Mouse (Mus musculus): Measurements from ENCODE around the gene Pecam1.
"Not testable (repeated sequence)": the region's sequence is repeated elsewhere in the genome, so short reads cannot be mapped to it uniquely, and the experiment has no call there.

Pecam1 gene

GRCm38 (mm10) chr11:106728402-106729366, 21.7 kb downstream of the Pecam1 start:
- no peak for DNase-seq

DNA sequence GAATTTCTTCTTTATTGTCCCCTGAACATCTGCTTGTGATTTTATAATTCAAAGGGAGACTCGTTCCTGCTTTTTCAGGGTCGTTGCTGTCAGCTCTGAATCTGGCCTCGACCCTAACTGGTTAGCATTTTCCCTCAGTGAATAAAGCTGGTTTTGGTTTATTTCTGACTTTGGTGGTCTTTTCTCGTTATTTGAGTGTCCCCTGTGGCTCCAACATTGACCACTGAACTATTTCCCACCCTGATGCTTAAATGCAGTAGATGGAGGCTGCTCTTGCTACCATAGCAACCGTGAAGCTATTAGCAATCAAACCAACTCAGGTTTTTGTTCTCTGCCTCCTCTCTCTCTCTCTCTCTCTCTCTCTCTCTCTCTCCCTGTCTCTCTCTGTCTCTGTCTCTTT, 22.5 kb downstream of the Pecam1 start:
- DNase-seq: no peak

- DNase-seq: not testable (repeated sequence)
These were observed 25.6 kb downstream of the Pecam1 start for GRCm38 (mm10) chr11:106724916-106725235.

GRCm38 (mm10) chr11:106724176-106724915, 26.1 kb downstream of the Pecam1 start:
- no peak for DNase-seq

DNA sequence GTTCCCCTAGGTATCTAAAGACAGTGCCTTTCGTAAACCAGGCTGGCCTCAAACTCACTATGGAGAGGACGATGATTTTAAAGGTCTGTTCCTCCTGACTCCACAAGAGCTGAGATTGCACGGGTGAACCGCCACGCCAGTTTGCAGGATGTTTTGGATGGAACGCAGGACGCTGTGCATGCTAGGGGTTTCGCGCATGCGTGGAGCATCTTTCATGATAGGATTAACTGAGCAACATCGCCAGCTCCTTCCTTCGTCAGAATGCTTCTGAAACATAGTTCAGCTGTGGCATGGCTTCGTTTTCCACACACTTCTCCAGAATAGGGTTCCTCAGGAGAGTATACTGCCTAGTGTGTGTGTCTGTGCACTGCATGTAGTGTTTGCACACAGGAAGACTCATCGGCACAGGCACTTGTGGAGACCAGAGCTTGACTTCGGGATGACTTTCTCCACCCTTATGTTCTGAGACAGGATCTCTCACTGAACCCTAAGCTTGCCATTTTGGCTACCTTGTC, 26.8 kb downstream of the Pecam1 start:
- DNase-seq: no peak

DNA sequence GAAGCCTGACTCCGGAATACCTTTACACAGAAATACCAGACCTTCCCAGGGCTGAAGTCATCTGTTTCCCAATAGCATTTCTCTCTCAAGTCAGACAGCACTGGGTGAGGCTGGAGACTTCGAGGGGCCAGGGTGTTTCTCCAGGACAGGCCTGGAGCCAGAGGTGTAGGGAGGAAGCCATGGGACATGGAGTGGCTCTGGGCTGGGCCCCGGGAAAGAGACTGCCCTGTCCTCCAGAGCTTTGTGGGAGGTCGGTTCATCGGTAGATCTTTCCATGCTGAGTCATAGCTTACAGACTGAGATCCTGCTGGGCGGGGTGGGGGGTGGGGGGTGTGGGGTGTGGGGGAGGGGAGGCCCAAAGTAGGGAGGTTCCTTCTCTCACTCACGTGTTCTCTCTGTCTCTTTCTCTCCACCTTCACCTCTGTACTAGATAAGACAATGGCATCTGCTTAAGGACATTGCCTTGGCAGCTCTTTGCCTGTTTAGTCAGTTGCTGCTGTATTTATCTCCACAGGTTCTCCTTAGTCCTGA, 27.5 kb downstream of the Pecam1 start:
- peak; percentile 28 for DNase-seq

- DNase-seq: no peak
These were observed 30.0 kb downstream of the Pecam1 start for GRCm38 (mm10) chr11:106720379-106720778.

GRCm38 (mm10) chr11:106716568-106716967, 33.9 kb downstream of the Pecam1 start:
- no peak for DNase-seq

GRCm38 (mm10) chr11:106715066-106715465, 35.4 kb downstream of the Pecam1 start:
- peak; percentile 66 for DNase-seq

GRCm38 (mm10) chr11:106710789-106711188, 39.6 kb downstream of the Pecam1 start:
- peak; percentile 34 for DNase-seq

DNA sequence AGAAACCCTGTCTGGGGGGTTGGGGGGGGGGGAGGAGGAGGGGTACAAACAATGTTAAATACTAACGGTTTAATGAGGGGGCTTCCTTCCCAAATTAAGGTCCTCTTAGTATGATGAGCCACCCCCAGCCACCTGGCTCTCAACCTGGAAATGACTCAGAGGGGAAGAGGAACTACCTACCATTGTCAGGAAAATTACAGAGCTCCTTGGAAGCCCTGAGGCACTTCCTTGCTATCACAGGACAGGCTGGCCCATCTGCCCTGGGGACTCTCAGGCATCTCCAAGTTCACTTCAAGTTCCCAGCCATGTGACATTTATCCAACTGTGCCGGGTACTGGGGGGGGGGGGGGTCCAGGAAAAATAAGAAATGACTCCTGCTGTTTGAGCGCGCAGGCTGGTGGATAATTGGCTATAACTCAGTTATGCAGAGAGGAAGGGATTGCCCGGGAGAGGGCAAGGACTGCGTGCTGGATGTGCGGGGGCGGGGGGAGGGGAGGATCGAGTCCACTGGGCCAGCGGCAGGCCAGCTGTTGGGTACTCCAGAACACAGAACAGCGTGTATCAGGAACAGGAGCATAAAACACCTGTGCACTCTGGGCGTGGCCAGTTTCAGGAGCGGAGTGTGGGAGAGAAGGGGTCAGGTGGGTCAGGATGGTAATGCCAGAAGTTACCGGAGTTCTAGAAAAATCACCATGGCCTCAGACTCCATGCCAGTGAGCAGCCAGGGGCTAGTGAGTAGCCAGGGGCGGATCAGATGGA, 41.0 kb downstream of the Pecam1 start:
- DNase-seq: peak; percentile 43

- DNase-seq: no peak
These were observed 42.6 kb downstream of the Pecam1 start for GRCm38 (mm10) chr11:106707866-106708265.

DNA sequence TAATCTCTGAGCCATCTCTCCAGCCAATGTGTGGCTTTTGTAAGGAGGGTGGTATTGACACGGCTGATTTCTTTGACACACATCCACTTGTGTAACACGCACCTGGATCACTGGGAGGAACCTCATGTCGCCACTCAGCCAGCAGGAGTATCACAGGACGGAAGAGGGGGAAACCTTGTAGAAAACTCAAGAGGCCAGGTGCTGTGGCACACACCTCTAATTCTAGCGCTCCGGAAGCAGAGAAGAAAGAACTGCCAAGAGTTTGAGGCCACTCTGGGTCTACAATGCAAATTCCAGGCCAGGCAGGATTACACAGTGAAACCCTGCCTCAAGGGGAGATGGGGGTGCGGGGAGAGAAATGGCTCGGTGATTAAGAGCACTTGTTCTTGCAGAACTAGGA, 43.3 kb downstream of the Pecam1 start:
- no peak for DNase-seq

DNA sequence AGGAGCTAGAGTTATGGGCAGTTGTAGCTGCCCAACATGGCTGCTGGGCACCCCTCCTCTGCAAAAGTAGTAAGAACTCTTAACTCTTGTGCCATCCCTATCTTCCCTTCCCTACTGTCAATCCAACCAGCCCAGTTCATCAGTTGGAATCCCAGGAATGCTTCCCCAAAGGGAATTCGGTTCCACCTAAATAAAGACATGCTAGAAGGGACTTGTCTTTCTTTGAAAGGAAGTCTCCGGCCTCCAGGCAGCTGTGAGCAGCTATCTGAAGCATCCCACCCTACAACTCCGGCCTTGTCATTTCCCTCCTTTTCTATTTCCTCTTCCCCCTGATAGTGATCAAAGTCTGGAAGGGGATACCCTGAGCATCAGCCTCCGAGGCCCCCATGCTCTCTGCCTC, 44.2 kb downstream of the Pecam1 start:
- DNase-seq: no peak

DNA sequence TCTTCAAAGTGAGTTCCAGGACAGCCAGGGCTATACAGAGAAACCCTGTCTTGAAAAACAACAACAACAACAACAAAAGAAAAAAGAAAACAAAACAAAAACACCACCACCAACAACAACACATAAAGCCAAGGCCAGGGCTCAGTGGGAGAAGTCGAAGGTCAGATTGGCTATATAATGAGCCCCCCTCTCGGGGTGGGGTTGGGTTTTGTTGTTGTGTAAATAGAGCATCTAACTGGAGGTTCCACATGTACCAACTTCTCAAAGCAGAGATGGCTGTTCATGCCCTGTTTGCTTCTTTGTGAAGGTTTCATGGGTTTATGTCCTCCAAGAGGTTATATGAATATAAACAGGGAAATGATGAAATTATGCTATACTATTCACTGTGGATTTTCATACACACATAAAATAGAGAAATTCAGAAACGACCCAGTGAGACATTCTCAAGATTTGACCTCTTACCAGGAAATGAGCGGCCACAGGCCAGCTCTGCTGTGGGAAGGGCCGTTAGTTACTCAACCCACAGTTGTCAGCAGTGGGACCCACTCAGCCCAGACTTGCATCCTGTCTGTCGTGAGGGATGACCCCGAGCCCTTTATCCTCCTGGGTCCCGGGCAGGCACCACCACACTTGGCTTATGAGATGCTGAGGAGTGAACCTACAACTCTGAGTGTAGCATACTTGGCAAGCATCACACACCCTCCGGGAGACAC, 45.9 kb downstream of the Pecam1 start:
- DNase-seq: peak; percentile 31

DNA sequence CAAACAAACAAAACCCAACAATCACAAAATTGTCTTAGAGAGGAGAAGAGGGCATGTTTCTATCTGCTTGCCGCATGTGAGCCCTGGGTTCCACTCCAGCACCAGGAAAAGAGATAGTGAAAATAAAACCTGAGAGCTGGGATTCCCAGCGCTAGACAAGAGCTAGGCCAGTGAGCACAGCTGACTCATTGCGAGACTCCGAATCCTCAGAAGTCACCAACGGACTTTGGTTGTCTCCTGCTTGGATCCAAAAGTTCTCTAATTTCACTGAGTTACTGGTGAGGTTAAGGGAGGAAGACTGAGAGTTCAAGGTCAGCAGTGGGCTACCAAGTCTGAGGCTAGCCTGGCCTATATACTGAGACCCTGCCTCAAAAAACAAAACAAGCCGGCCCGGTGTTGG, 46.5 kb downstream of the Pecam1 start:
- no peak for DNase-seq

DNA sequence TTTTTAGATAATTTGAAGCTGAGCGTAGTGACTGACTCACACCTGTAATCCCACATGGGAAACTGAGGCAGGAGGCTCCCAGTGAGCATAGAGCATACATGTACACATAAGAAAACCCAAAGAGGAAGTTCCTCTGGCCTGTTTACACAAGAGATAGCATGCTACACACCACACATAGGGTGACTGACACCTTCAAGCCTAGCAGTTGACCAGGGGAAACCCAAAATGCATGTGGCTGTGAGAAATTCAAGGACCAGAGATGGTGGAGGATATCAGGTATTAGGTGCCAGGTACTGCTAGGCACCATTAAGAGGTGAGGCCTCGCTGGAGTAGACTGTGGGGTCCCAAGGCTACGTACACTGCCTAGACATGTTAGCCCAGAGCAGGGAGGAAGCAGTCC, 47.8 kb downstream of the Pecam1 start:
- DNase-seq: no peak

- DNase-seq: no peak
These were observed 48.8 kb downstream of the Pecam1 start for GRCm38 (mm10) chr11:106701589-106701988.

DNA sequence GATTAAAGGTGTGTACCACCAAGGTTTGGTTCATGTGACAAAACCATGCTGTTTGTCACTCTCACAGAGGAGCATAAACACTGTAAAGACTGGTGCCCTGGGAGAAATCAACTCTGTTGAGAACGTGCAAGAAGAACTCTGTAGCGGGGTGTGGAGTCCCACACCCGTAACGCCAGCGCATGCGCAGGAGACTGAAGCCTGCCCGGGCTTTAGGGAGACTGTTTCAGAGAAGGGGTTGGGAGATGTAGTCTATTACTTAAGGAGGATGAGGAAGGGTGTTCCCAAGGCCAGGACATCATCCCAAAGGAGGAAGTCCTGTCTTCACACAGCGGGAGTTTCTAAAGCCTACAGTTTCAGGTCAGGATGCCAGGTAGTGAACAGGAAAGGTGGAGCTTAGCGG, 51.3 kb downstream of the Pecam1 start:
- DNase-seq: no peak

GRCm38 (mm10) chr11:106698289-106698688, 52.1 kb downstream of the Pecam1 start:
- DNase-seq: no peak

DNA sequence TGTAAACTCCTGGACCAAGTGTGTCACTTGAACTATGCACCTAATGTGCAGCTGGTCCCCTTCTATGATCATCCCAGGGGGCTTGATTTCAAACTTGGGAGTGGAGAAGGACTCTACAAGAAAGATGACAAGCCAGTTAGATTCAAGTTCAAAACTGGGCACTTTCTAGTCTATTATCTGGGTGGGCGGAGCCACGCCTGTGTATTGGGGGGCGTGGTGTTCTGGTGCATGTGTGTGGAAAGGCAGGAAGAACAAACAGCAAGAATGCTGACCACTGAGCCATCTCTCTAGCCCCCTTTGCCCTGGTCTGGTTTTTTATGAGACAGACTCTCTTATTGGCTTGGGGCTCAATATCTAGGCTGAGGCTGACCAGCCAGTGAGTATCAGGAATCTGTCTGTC, 54.5 kb downstream of the Pecam1 start:
- DNase-seq: no peak

DNA sequence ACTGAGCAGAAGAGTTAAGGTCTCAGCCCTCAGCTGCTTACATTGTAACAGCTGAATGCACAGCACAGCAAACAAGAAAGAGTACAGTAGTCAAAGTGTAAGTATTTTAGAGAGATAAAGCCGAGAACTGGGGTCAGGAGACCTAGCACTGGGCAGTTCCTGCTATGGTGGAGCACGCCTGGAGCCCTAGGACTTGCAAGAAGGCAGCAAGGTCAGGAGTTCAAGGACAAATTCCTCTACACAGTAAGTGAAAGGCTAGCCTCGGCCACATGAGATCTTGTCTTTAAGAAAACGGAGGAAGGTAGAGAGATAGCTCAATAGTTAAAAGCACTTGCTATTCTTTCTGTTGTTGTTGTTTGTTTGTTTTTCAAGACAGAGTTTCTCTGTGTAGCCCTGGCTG, 57.5 kb downstream of the Pecam1 start:
- no peak for DNase-seq
